Mouse (Mus musculus): ENCODE data around the gene Obp2a.
"Not testable (repeated sequence)": the region's sequence is repeated elsewhere in the genome, so short reads cannot be mapped to it uniquely, and the experiment has no call there.

Obp2a gene

GRCm38 (mm10) chr2:25711641-25712040, 11.8 kb downstream of the Obp2a start:
- DNase-seq: not testable (repeated sequence)

GRCm38 (mm10) chr2:25717222-25717621, 17.4 kb downstream of the Obp2a start:
- no peak for DNase-seq

GRCm38 (mm10) chr2:25733199-25733930, 33.5 kb downstream of the Obp2a start:
- DNase-seq: no peak

- DNase-seq: not testable (repeated sequence)
These were observed 36.9 kb downstream of the Obp2a start, which contains the start of gene Obp2b for GRCm38 (mm10) chr2:25736709-25737108. TSS of gene Obp2b (plus strand) at chr2:25737009.

GRCm38 (mm10) chr2:25741671-25742070, 41.8 kb downstream of the Obp2a start:
- DNase-seq: no peak
